Mouse (Mus musculus) WW6 (cell line): Measurements from ENCODE around the gene Mpg.

ENCODE experiments used
- DNase-seq: peaks from one replicate; pipeline ENCODE4 v3.0.0-alpha.2; 2013; ENCODE audit warnings: low read depth, low spot score

The Mpg gene

GRCm38 (mm10) chr11:32262674-32263415 is 36.5 kb downstream of the Mpg start:
- DNase-seq: no peak

GRCm38 (mm10) chr11:32265117-32265738 is 38.9 kb downstream of the Mpg start:
- DNase-seq: no peak

- no peak for DNase-seq
Observed at GRCm38 (mm10) chr11:32266194-32266593, 39.9 kb downstream of the Mpg start.

- DNase-seq: no peak
Observed at GRCm38 (mm10) chr11:32266776-32267175, 40.5 kb downstream of the Mpg start.

- peak; percentile 92 for DNase-seq
Observed at GRCm38 (mm10) chr11:32267188-32267884, 41.0 kb downstream of the Mpg start, which contains the start of gene Nprl3. TSS of gene Nprl3 (minus strand) at chr11:32267707.

GRCm38 (mm10) chr11:32267964-32268363 is 41.7 kb downstream of the Mpg start:
- DNase-seq: no peak

- DNase-seq: no peak
Observed at GRCm38 (mm10) chr11:32268952-32269351, 42.6 kb downstream of the Mpg start.

- DNase-seq: no peak
Observed at GRCm38 (mm10) chr11:32271178-32271577, 44.9 kb downstream of the Mpg start.

GRCm38 (mm10) chr11:32276347-32276746 is 50.0 kb downstream of the Mpg start, which contains the start of gene Hba-x:
TSS of gene Hba-x (plus strand) at chr11:32276400.
- DNase-seq: no peak

- no peak for DNase-seq
Observed at GRCm38 (mm10) chr11:32277736-32278457, 51.6 kb downstream of the Mpg start.

- DNase-seq: no peak
Observed at GRCm38 (mm10) chr11:32278458-32278957, 52.2 kb downstream of the Mpg start.

GRCm38 (mm10) chr11:32280646-32281045 is 54.3 kb downstream of the Mpg start:
- no peak for DNase-seq

- DNase-seq: no peak
Observed at GRCm38 (mm10) chr11:32281416-32282144, 55.3 kb downstream of the Mpg start.
